Mouse (Mus musculus) midbrain, embryonic 15.5 days (tissue): Measurements from ENCODE around the gene Selenop. TPM values are rescaled to one million over a fixed set of nuclear protein-coding genes. Genes with fewer than 3 reads are reported as not detected.
"Not testable (repeated sequence)": the region's sequence is repeated elsewhere in the genome, so short reads cannot be mapped to it uniquely, and the experiment has no call there.

Experiments
- ATAC-seq: fragments of 200-750 bp; cut with Nextera tagmentation; replicated peaks from 2 replicates; pipeline ENCODE4 v1.8.0; 2017; ENCODE audit warnings: moderate TSS enrichment
- H3K27ac ChIP-seq: fragments of 300-500 bp; sonication (generic); 2 replicates; pipeline ENCODE4 v1.5.1; 2015; ENCODE audit warnings: mild to moderate bottlenecking, inconsistent platforms
- H3K27me3 ChIP-seq: fragments of 300-500 bp; sonication (generic); replicated peaks from 2 replicates; pipeline ENCODE4 v1.6.1; 2015; ENCODE audit warnings: inconsistent platforms
- H3K36me3 ChIP-seq: fragments of 300-500 bp; sonication (generic); replicated peaks from 2 replicates; pipeline ENCODE4 v1.6.1; 2015; ENCODE audit warnings: inconsistent platforms
- H3K4me1 ChIP-seq: fragments of 300-500 bp; sonication (generic); 2 replicates; pipeline ENCODE4 v1.6.1; 2015; ENCODE audit warnings: inconsistent platforms
- H3K4me2 ChIP-seq: fragments of 300-500 bp; sonication (generic); 2 replicates; pipeline ENCODE4 v1.6.1; 2015; ENCODE audit warnings: inconsistent platforms, mild to moderate bottlenecking, moderate library complexity
- H3K4me3 ChIP-seq: fragments of 300-500 bp; sonication (generic); 2 replicates; pipeline ENCODE4 v1.5.1; 2015; ENCODE audit warnings: mild to moderate bottlenecking, inconsistent platforms
- H3K9ac ChIP-seq: fragments of 300-500 bp; sonication (generic); 2 replicates; pipeline ENCODE4 v1.6.1; 2015; ENCODE audit warnings: mild to moderate bottlenecking, inconsistent platforms
- H3K9me3 ChIP-seq: fragments of 300-500 bp; sonication (generic); 2 replicates; pipeline ENCODE4 v1.6.1; 2016; ENCODE audit warnings: inconsistent platforms
- WGBS: fragments of 180-500 bp; shearing (Covaris S2); methylation state at CpG from one replicate; pipeline ENCODE4 v1.1.7; 2015; ENCODE audit warnings: mixed read lengths; 5-methylcytosine and 5-hydroxymethylcytosine counted together
- polyA plus RNA-seq: library from polyadenylated mRNA; unstranded; fragments of >200 nt; fragmentation: Nextera tagmentation; extraction: Ambion mirVana; gene quantifications from 2 replicates; pipeline ENCODE4 v1.2.1, GENCODE M21; 2015

Selenop gene
- 104 and 122 TPM in 2 replicates for polyA plus RNA-seq

DNA sequence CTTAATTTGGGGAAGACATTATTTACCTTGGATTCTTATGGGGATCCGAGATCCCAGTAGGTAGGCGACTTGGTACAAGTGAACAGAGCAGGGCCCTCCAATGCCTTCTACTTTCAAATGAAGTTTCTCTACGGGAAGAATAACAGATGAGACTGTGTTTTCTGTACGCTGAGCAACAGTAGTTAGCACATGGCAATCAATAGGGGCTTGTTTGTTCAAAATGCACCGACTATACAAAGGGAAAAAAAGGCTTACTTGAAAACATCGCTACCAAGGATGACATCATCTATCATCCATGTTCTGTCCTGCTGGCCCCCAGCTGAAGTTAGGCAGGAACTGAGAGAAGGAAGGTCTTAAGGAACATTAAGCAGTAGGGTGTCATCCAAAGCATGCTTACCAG is at the start of gene Selenop:
Gene Selenop (plus strand): TSS at position 301 of the 400 bp plus-strand sequence.
- no peak within 1 kb of the TSS for H3K4me2 ChIP-seq
- no peak for ATAC-seq
- WGBS, result 83% methylated on average over 6 of the region's 6 CpGs
- no peaks in the 10 kb centered on the region for H3K36me3 ChIP-seq
- H3K27ac ChIP-seq, result no peak within 1 kb of the TSS
- no peaks in the 10 kb centered on the region for H3K9me3 ChIP-seq
- H3K4me3 ChIP-seq, result no peak within 1 kb of the TSS
- H3K27me3 ChIP-seq, result no peaks in the 10 kb centered on the region
- no peak within 1 kb of the TSS for H3K9ac ChIP-seq
- peaks cover 11% of the 10 kb centered on the region for H3K4me1 ChIP-seq

DNA sequence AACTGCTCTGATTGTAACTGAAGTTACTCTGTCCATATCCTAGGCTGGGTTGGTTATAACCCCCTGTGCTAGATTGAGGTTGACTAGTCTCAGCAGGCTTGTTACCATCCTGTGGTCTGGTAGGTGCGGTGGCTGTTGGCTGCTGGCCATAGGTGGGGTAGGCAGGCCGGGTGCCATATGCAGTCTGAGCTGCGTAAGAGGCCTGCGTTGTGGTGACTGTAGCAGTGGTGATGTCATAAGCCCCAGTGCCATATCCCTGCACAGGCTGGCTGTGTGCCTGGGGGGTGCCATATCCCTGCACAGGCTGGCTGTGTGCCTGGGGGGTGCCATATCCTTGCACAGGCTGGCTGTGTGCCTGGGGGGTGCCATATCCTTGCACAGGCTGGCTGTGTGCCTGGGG is 49.7 kb upstream of the Selenop start:
- not testable (repeated sequence) for H3K27me3 ChIP-seq, H3K4me1 ChIP-seq, H3K9ac ChIP-seq, H3K36me3 ChIP-seq, H3K9me3 ChIP-seq, H3K4me2 ChIP-seq, H3K4me3 ChIP-seq, ATAC-seq, H3K27ac ChIP-seq
- WGBS, result 99% methylated on average over 4 of the region's 4 CpGs

- Histone ChIP-seq H3K9ac (no peak overlapping the region), H3K4me2 (no peak overlapping the region), H3K27me3 (no peaks in the 10 kb centered on the region), H3K36me3 (no peaks in the 10 kb centered on the region), H3K9me3 (no peaks in the 10 kb centered on the region), H3K4me3 (no peak overlapping the region), H3K4me1 (no peaks in the 10 kb centered on the region), H3K27ac (no peak overlapping the region)
- ATAC-seq, result no peak
- WGBS, result 94% methylated on average over 5 of the region's 5 CpGs
Measured at GRCm38 (mm10) chr15:3222803-3223437, 45.4 kb upstream of the Selenop start.

DNA sequence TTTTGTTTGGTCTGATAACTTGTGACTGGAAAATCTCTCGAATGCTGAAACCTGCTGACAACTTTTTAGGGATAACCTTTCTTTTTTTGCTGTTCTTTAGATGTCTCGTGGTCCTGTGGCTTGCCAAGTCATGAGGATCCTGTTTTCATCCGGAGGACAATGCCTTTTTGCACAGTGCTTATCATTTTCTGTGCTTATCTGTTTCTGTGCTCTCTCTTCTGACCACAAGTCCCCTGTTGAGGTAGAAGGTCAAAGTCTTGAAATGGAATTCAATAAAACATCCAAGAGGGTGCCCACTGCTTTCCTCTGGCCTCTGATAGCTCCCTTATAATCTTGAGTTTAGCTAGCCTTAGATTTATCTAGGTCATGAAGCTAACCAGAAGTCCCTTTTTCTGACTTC is 41.8 kb upstream of the Selenop start:
- Histone ChIP-seq H3K9me3 (no peaks in the 10 kb centered on the region), H3K27me3 (no peaks in the 10 kb centered on the region), H3K9ac (no peak overlapping the region), H3K4me2 (no peak overlapping the region), H3K36me3 (no peaks in the 10 kb centered on the region), H3K4me3 (no peak overlapping the region), H3K4me1 (no peaks in the 10 kb centered on the region), H3K27ac (no peak overlapping the region)
- 70% methylated on average over 3 of the region's 3 CpGs for WGBS
- ATAC-seq, result no peak

- Histone ChIP-seq H3K27ac (no peak overlapping the region), H3K4me1 (no peaks in the 10 kb centered on the region), H3K36me3 (no peaks in the 10 kb centered on the region)
Measured at GRCm38 (mm10) chr15:3228185-3228584, 40.2 kb upstream of the Selenop start.

DNA sequence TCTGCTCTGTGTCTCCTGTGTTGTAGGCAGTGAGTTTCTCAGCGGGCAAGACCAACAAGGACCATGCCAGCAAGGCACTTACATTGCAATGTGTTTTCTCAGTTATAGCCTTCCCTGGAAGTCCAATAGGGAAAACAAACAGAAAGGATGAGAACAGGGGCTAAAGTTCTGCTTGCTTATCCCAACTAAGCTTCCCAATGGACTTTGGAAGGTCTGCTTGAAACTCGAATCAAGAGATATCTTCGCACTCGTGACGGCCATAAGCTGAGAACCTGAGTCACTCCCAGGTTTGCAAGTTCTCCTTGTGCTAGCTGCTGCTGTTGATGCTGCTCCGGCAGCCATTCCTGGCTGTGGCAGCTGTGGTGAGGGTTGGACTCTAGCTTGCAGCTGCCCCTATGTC is 39.4 kb upstream of the Selenop start:
- Histone ChIP-seq H3K4me1 (no peaks in the 10 kb centered on the region), H3K4me2 (no peak overlapping the region), H3K27ac (no peak overlapping the region), H3K4me3 (no peak overlapping the region), H3K9me3 (no peaks in the 10 kb centered on the region), H3K36me3 (no peaks in the 10 kb centered on the region), H3K9ac (no peak overlapping the region), H3K27me3 (no peaks in the 10 kb centered on the region)
- WGBS, result 87% methylated on average over 6 of the region's 6 CpGs
- ATAC-seq, result no peak

More at GRCm38 (mm10) chr15:3228185-3228584, 40.2 kb upstream of the Selenop start:
- H3K9me3 ChIP-seq, result no peaks in the 10 kb centered on the region
- ATAC-seq, result no peak
- H3K4me3 ChIP-seq, result no peak overlapping the region
- no peaks in the 10 kb centered on the region for H3K27me3 ChIP-seq
- H3K4me2 ChIP-seq, result no peak overlapping the region
- H3K9ac ChIP-seq, result no peak overlapping the region
- 80% methylated on average over 2 of the region's 2 CpGs for WGBS

DNA sequence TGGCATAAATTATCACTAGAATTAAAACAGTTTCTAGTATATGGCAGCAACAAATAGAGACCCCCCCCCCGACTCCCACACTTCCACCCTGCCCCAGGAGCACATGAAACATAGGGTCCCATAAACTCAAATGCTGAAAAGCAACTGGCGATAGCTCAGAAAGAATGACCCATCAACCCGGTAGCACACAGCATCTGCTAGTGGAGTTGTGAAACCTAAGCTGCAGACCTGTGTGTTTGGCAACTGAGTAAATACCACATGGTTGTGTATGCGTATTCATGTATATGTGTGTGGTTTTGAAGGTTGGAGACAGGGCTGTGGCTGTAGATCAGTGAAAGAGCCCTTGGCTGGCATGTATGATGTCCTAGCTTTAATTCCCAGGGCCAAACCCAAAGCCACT is 37.3 kb upstream of the Selenop start:
- Histone ChIP-seq H3K27me3 (no peaks in the 10 kb centered on the region), H3K4me2 (no peak overlapping the region), H3K4me1 (no peaks in the 10 kb centered on the region), H3K4me3 (no peak overlapping the region), H3K9ac (no peak overlapping the region), H3K9me3 (no peaks in the 10 kb centered on the region), H3K36me3 (no peaks in the 10 kb centered on the region), H3K27ac (no peak overlapping the region)
- 91% methylated on average over 4 of the region's 4 CpGs for WGBS
- no peak for ATAC-seq

- Histone ChIP-seq H3K4me3 (no peak overlapping the region), H3K27me3 (no peaks in the 10 kb centered on the region), H3K4me1 (no peaks in the 10 kb centered on the region), H3K36me3 (no peaks in the 10 kb centered on the region), H3K4me2 (no peak overlapping the region), H3K9me3 (no peaks in the 10 kb centered on the region), H3K27ac (no peak overlapping the region), H3K9ac (no peak overlapping the region)
- 35% methylated on average over 9 of the region's 9 CpGs for WGBS
- ATAC-seq, result 0 out of 2 replicates have a peak, but pooled peaks have one; percentile 50
Measured at GRCm38 (mm10) chr15:3232168-3232835, 36.0 kb upstream of the Selenop start.

DNA sequence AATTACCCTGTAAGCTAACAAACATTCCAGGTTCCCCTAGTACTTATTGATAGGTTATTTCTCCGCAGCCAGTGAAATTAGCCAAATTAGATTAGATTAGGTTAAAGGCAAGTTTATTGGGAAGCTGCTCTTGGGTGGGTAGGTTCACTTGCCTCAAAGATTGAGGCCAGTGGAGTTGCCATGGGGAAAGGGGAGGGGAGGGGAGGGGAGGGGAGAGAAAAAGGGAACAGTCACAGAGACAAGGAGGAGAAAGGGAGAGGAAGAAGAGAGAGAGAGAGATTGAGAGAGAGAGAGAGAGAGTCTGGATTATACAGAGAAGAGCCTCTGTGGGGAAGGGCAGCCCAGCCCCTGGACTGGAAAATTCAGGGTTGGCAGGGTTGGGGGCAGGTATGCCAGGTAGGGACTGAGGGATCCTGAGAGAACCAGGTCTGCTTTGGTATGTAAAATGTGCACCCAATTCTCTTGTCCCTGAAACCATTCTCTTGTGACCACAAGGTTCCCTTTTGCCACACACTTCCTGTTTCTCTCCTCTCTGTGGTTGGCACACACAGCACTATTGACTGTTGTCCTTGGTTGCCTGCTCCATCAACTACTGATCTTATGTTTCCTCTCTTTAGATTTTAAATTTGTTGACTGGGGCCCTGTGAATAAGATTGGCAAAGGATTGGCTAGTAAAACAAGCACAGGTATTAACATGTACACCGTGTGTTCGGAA is 34.4 kb upstream of the Selenop start:
- no peaks in the 10 kb centered on the region for H3K27me3 ChIP-seq
- H3K36me3 ChIP-seq, result no peaks in the 10 kb centered on the region
- no peak overlapping the region for H3K4me2 ChIP-seq
- no peak overlapping the region for H3K27ac ChIP-seq
- no peak overlapping the region for H3K4me3 ChIP-seq
- no peak overlapping the region for H3K9ac ChIP-seq
- no peaks in the 10 kb centered on the region for H3K9me3 ChIP-seq
- H3K4me1 ChIP-seq, result no peaks in the 10 kb centered on the region
- ATAC-seq, result no peak
- 94% methylated on average over 3 of the region's 3 CpGs for WGBS

DNA sequence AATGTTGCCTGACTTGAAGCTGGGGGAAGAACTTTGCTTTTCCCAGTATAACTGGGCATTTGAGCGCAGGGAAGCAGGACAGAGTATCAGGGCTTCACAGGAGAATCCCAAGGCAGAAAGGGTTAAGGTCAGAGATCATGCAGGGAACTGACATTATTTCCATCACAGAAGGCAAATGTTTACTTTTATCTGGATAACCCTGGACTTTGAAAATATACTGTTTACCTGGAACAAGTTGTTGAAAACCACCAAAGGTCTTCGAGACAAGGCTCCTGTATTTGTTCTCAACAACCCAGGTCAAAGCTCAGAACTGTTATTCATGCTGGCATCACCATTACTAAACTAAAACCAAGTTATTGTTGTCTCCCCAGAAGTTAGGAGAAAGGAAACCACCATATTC is 32.0 kb upstream of the Selenop start:
- H3K27ac ChIP-seq, result no peak overlapping the region
- H3K4me3 ChIP-seq, result no peak overlapping the region
- H3K27me3 ChIP-seq, result no peaks in the 10 kb centered on the region
- H3K36me3 ChIP-seq, result no peaks in the 10 kb centered on the region
- no peak for ATAC-seq
- H3K4me1 ChIP-seq, result no peaks in the 10 kb centered on the region
- H3K9me3 ChIP-seq, result no peaks in the 10 kb centered on the region
- 84% methylated on average over 2 of the region's 2 CpGs for WGBS
- H3K4me2 ChIP-seq, result no peak overlapping the region
- H3K9ac ChIP-seq, result no peak overlapping the region

- 88% methylated on average over 1 of the region's 1 CpGs for WGBS
- ATAC-seq, result 0 out of 2 replicates have a peak, but pooled peaks have one; percentile 45
Measured at GRCm38 (mm10) chr15:3237963-3238362, 30.4 kb upstream of the Selenop start.

GRCm38 (mm10) chr15:3245036-3245435 is 23.3 kb upstream of the Selenop start:
- not testable (repeated sequence) for ATAC-seq, H3K36me3 ChIP-seq, H3K27ac ChIP-seq, H3K9me3 ChIP-seq, H3K4me1 ChIP-seq, H3K4me2 ChIP-seq, H3K27me3 ChIP-seq, H3K4me3 ChIP-seq, H3K9ac ChIP-seq
- WGBS, result 88% methylated on average over 10 of the region's 10 CpGs

More at GRCm38 (mm10) chr15:3237963-3238362, 30.4 kb upstream of the Selenop start:
- no peaks in the 10 kb centered on the region for H3K36me3 ChIP-seq
- H3K4me1 ChIP-seq, result no peaks in the 10 kb centered on the region
- no peaks in the 10 kb centered on the region for H3K27me3 ChIP-seq
- no peak overlapping the region for H3K4me3 ChIP-seq
- H3K27ac ChIP-seq, result no peak overlapping the region
- no peaks in the 10 kb centered on the region for H3K9me3 ChIP-seq
- H3K4me2 ChIP-seq, result no peak overlapping the region
- H3K9ac ChIP-seq, result no peak overlapping the region
